Mouse (Mus musculus) limb, embryonic 13.5 days (tissue): ENCODE data around the gene Glra1. TPM values are rescaled to one million over a fixed set of nuclear protein-coding genes. Genes with fewer than 3 reads are reported as not detected.

ENCODE experiments used
- ATAC-seq: fragments of 200-750 bp; cut with Nextera tagmentation; 2 replicates; pipeline ENCODE4 v1.8.0; 2017; ENCODE audit warnings: low read depth, moderate number of reproducible peaks, moderate TSS enrichment; ENCODE audit not compliant: low FRiP score
- H3K27ac ChIP-seq: fragments of 300-500 bp; sonication (generic); 2 replicates; pipeline ENCODE4 v1.5.1; 2015; ENCODE audit warnings: inconsistent platforms, mild to moderate bottlenecking, moderate library complexity
- H3K27me3 ChIP-seq: fragments of 300-500 bp; sonication (generic); 2 replicates; pipeline ENCODE4 v1.6.1; 2015; ENCODE audit warnings: mild to moderate bottlenecking, inconsistent platforms
- H3K36me3 ChIP-seq: fragments of 300-500 bp; sonication (generic); 2 replicates; pipeline ENCODE4 v1.6.1; 2015; ENCODE audit warnings: inconsistent platforms, mild to moderate bottlenecking, moderate library complexity
- H3K4me1 ChIP-seq: fragments of 300-500 bp; sonication (generic); 2 replicates; pipeline ENCODE4 v1.6.1; 2015; ENCODE audit warnings: inconsistent platforms
- H3K4me2 ChIP-seq: fragments of 300-500 bp; sonication (generic); replicated peaks from 2 replicates; pipeline ENCODE4 v1.6.1; 2015; ENCODE audit warnings: inconsistent platforms, mild to moderate bottlenecking, moderate library complexity
- H3K4me3 ChIP-seq: fragments of 300-500 bp; sonication (generic); 2 replicates; pipeline ENCODE4 v1.5.1; 2015; ENCODE audit warnings: moderate library complexity, mild to moderate bottlenecking, inconsistent platforms
- H3K9ac ChIP-seq: fragments of 300-500 bp; sonication (generic); 2 replicates; pipeline ENCODE4 v1.6.1; 2015; ENCODE audit warnings: mild to moderate bottlenecking, inconsistent platforms
- H3K9me3 ChIP-seq: fragments of 300-500 bp; sonication (generic); 2 replicates; pipeline ENCODE4 v1.6.1; 2016; ENCODE audit warnings: inconsistent platforms
- WGBS: fragments of 180-500 bp; shearing (Covaris S2); methylation state at CpG from one replicate; pipeline ENCODE4 v1.1.7; 2015; 5-methylcytosine and 5-hydroxymethylcytosine counted together
- microRNA-seq: library from miRNA; unstranded; fragments of <30 nt; microRNA quantifications from one replicate; pipeline ENCODE4, GENCODE M21; 2016
- polyA plus RNA-seq: library from polyadenylated mRNA; unstranded; fragments of >200 nt; fragmentation: Nextera tagmentation; extraction: Ambion mirVana; gene quantifications from 2 replicates; pipeline ENCODE4 v1.2.1, GENCODE M21; 2015

Glra1 gene
- polyA plus RNA-seq, 1 experiment from 2014 or later: not detected

DNA sequence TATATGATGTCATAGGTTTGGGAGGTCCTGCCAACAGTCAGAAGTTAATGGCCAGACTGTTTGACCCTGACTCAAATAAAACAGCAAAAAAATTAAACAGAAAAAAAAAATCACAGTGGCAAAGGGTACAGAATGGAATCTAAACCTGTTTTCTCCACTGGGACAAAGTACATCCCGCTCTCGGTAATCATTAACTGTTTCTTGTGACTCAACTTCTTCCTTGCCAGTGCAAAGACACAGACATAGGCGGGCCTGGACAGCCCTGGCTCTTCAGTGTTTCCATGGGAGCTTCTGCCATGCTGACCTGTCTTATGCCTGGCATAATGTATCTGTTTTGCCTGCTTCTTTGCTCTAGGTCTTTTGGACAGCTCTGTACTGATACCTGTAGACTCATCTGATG is 142.8 kb downstream of the Glra1 start:
- no peak overlapping the region for H3K4me2 ChIP-seq
- no peak overlapping the region for H3K9ac ChIP-seq
- H3K4me3 ChIP-seq: no peak overlapping the region
- H3K36me3 ChIP-seq: no peaks in the 10 kb centered on the region
- no peak for ATAC-seq
- no peak overlapping the region for H3K27ac ChIP-seq
- no peaks in the 10 kb centered on the region for H3K9me3 ChIP-seq
- 87% methylated on average over 3 of the region's 3 CpGs for WGBS
- peaks cover 12% of the 10 kb centered on the region for H3K4me1 ChIP-seq
- H3K27me3 ChIP-seq: no peaks in the 10 kb centered on the region

DNA sequence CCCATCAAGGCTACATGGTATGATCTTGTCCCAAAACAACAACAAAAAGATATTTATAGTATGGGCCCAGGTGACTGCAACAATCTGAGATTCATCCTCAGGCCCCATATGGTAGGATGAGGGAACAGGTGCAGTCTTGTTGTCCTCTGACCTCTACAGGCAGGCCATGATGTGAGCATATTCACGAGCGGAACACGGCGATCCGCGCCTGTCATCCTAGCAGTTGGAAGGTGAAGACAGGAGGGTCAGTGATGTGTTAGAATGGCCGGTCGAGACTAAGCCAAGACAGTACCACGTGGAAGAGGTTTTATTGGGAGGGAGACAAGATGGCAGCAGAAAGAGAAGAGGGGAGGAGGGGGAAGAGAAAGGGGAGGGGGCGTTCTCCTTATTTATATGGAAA is 143.3 kb downstream of the Glra1 start:
- Histone ChIP-seq H3K4me3 (no peak overlapping the region), H3K36me3 (no peaks in the 10 kb centered on the region), H3K9me3 (no peaks in the 10 kb centered on the region), H3K27ac (no peak overlapping the region), H3K4me2 (no peak overlapping the region), H3K27me3 (no peaks in the 10 kb centered on the region), H3K4me1 (peaks cover 16% of the 10 kb centered on the region), H3K9ac (no peak overlapping the region)
- 85% methylated on average over 10 of the region's 10 CpGs for WGBS
- no peak for ATAC-seq

Small RNA genes within 50 kb of the gene (microRNA-seq; reads per million reads assigned to microRNA genes)
- not detected for gene Mir7652

Other genes starting within 250 kb of the Glra1 start
- 1,317 and 1,385 TPM in 2 replicates for gene Sparc, start 185.0 kb downstream of the Glra1 start, polyA plus RNA-seq
- gene Atox1, start 147.0 kb downstream of the Glra1 start, polyA plus RNA-seq: 318 and 325 TPM in 2 replicates
- 209 and 211 TPM in 2 replicates for gene G3bp1, start 138.5 kb downstream of the Glra1 start, polyA plus RNA-seq